Mouse (Mus musculus): ENCODE data around the gene Eef2k. TPM values are rescaled to one million over a fixed set of nuclear protein-coding genes. Genes with fewer than 3 reads are reported as not detected.
"Not testable (repeated sequence)": the region's sequence is repeated elsewhere in the genome, so short reads cannot be mapped to it uniquely, and the experiment has no call there.

Gene Eef2k
- total and polyA plus RNA-seq, 2 experiments from 2014 or later, result 31.1 to 42.0 TPM

DNA sequence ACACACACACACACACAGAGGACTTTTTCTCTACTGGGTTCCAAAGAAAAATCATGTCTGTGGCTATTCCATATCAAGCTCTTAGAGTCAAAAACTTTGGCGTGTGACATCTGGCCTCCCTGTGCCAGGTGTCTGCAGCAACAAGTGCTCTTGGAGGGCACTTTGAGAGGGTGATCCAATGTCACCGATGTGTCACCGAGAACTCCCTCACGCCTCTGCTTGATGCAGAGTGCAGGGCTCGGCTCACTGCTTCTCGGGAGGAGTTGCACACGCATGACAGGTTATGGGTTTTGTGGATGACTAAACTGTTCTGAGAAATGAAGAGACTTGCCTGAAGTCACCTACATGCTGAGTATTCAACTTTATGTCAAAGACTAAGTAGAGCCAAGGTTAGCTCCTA is 54.4 kb downstream of the Eef2k start:
- Histone ChIP-seq H3K4me3 (ENCODE audit: low read depth, low read length) (no peak overlapping the region), H3K27ac (ENCODE audit: low read depth, low read length) (no peak overlapping the region), H3K4me1 (ENCODE audit: insufficient read depth, low read length) (no peaks in the 10 kb centered on the region), H3K9ac (replicated peaks; ENCODE audit: low read length, poor library complexity, severe bottlenecking) (no peak overlapping the region), H3K27me3 (ENCODE audit: insufficient read depth, low read length) (no peaks in the 10 kb centered on the region), H3K36me3 (ENCODE audit: insufficient read depth, low read length) (peaks cover 27% of the 10 kb centered on the region), H3K9me3 (ENCODE audit: low read length) (no peaks in the 10 kb centered on the region), H3K4me2 (ENCODE audit: low read depth, low read length, poor library complexity, severe bottlenecking) (no peak overlapping the region)
- ATAC-seq (ENCODE audit: low FRiP score) (no peak), DNase-seq (ENCODE audit: low spot score) (no peak)
- WGBS, result 95% methylated on average over 7 of the region's 7 CpGs
- TF ChIP-seq CTCF (IDR thresholded peaks at IDR 0.05), result no peak

DNA sequence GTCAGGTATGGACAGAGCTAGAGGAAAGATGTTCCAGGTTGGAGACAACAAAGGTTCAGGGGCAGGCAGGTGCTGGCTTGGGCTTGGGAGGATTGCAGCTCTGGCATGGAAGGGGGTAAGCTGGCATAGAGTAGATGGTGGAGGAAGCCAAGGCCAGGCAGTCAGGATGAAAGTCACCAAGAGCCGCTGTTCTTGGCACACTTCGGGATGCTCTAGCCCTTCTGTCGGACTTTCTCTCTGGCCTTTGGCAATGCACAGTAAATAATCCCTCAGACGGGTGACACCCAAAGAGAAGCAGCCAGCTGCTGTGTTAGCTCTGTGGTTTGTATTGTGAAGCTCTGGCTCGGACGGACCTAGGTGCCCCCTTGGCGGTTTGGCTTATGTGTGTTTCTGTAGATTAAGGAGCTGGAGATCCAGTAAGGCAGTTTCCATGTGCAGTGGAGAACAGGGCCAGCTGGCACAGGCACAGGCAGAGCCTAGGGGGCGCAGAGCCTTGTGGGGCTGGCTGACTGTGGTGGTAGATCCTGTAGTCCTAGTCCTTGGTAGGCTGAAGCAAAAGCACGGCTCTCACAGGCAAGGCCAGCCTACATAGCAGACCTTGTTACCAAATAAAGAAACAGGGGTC is 55.2 kb downstream of the Eef2k start:
- WGBS, result 77% methylated on average over 9 of the region's 9 CpGs
- ATAC-seq (ENCODE audit: low FRiP score) (no peak), DNase-seq (ENCODE audit: low spot score) (peak; percentile 81)
- H3K27ac ChIP-seq (ENCODE audit: low read depth, low read length), result no peak overlapping the region
- H3K27me3 ChIP-seq (ENCODE audit: insufficient read depth, low read length), result no peaks in the 10 kb centered on the region
- H3K36me3 ChIP-seq (ENCODE audit: insufficient read depth, low read length), result peaks cover 26% of the 10 kb centered on the region
- no peak overlapping the region for H3K9ac ChIP-seq (replicated peaks; ENCODE audit: low read length, poor library complexity, severe bottlenecking)
- TF ChIP-seq CTCF (IDR thresholded peaks at IDR 0.05), result no peak
- no peaks in the 10 kb centered on the region for H3K9me3 ChIP-seq (ENCODE audit: low read length)
- no peak overlapping the region for H3K4me3 ChIP-seq (ENCODE audit: low read depth, low read length)
- H3K4me1 ChIP-seq (ENCODE audit: insufficient read depth, low read length), result no peaks in the 10 kb centered on the region
- H3K4me2 ChIP-seq (ENCODE audit: low read depth, low read length, poor library complexity, severe bottlenecking), result no peak overlapping the region

DNA sequence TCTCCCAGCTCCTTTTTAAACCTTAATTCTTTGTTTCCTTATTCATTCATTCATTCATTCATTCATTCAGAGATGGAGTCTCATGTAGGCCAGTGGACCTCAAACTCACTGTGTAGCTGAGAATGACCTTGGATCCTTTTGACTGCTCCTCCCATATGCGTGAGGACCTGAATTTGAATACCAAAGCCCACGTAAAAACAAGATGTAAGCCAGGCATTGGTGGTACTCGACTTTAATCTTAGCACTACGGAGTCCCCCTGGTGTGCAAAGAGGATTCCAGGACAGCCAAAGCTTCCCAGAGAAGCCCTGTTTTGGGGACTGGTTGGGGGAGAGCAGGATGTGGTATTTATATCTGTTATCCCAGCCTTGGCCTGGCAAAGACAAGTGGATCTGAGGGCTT is 57.6 kb downstream of the Eef2k start:
- 69% methylated on average over 4 of the region's 4 CpGs for WGBS
- Histone ChIP-seq H3K9ac (replicated peaks; ENCODE audit: low read length, poor library complexity, severe bottlenecking) (no peak overlapping the region), H3K36me3 (ENCODE audit: insufficient read depth, low read length) (peaks cover 38% of the 10 kb centered on the region)

DNA sequence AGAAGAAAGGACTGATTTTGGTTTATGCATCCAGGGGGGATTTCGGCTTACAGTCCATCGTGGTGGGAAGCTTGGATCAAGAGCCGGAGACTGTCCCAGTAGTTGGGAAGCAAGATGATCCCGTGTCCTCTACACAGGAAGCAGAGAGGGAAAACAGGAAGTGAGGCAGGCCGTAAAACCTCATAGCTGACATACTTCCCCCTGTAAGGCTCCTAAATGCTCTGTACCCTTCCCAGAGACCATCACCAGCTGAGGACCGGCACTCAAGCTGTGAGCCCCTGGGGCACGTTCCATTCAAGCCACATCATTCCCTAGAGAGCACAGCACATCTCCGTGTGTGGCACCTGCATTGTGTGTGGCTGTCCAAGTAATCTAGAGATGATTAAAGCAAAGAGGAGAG is 59.1 kb downstream of the Eef2k start:
- Histone ChIP-seq H3K27me3 (ENCODE audit: insufficient read depth, low read length) (no peaks in the 10 kb centered on the region), H3K4me3 (ENCODE audit: low read depth, low read length) (no peak overlapping the region), H3K36me3 (ENCODE audit: insufficient read depth, low read length) (peaks cover 31% of the 10 kb centered on the region), H3K4me2 (ENCODE audit: low read depth, low read length, poor library complexity, severe bottlenecking) (no peak overlapping the region), H3K9me3 (ENCODE audit: low read length) (no peaks in the 10 kb centered on the region), H3K27ac (ENCODE audit: low read depth, low read length) (no peak overlapping the region), H3K9ac (replicated peaks; ENCODE audit: low read length, poor library complexity, severe bottlenecking) (no peak overlapping the region), H3K4me1 (ENCODE audit: insufficient read depth, low read length) (no peaks in the 10 kb centered on the region)
- DNase-seq (ENCODE audit: low spot score), result no peak
- no peak for ATAC-seq (ENCODE audit: low FRiP score)
- 52% methylated on average over 8 of the region's 8 CpGs for WGBS
- TF ChIP-seq CTCF (IDR thresholded peaks at IDR 0.05), result no peak

More for the DNA sequence above, 57.6 kb downstream of the Eef2k start:
- Histone ChIP-seq H3K9me3 (ENCODE audit: low read length) (no peaks in the 10 kb centered on the region), H3K27me3 (ENCODE audit: insufficient read depth, low read length) (no peaks in the 10 kb centered on the region), H3K4me2 (ENCODE audit: low read depth, low read length, poor library complexity, severe bottlenecking) (no peak overlapping the region), H3K4me1 (ENCODE audit: insufficient read depth, low read length) (no peaks in the 10 kb centered on the region), H3K27ac (ENCODE audit: low read depth, low read length) (no peak overlapping the region), H3K4me3 (ENCODE audit: low read depth, low read length) (no peak overlapping the region)
- DNase-seq (ENCODE audit: low spot score) (no peak), ATAC-seq (ENCODE audit: low FRiP score) (no peak)
- TF ChIP-seq CTCF (IDR thresholded peaks at IDR 0.05), result no peak

DNA sequence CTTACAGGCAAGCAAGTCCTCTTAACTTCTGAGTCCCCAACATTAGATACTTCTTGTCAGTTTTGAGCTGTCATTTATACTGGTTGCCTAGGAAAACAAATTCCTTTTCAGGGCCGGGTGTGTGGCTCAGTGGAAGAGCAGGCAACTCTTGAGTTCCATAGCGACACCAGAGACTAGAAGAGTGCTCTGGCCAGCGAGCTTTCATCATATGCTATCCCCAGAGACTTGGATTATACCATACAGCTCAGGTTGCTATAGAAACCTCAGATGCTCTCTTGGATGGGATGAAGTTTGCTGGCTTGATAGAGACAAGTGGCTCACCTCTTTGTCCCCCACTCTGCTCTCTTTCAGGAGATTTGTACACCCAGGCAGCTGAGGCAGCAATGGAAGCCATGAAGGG is 60.3 kb downstream of the Eef2k start:
- Histone ChIP-seq H3K4me1 (ENCODE audit: insufficient read depth, low read length) (no peaks in the 10 kb centered on the region), H3K9ac (replicated peaks; ENCODE audit: low read length, poor library complexity, severe bottlenecking) (no peak overlapping the region), H3K27ac (ENCODE audit: low read depth, low read length) (no peak overlapping the region), H3K4me3 (ENCODE audit: low read depth, low read length) (no peak overlapping the region), H3K4me2 (ENCODE audit: low read depth, low read length, poor library complexity, severe bottlenecking) (no peak overlapping the region), H3K36me3 (ENCODE audit: insufficient read depth, low read length) (peaks cover 31% of the 10 kb centered on the region), H3K9me3 (ENCODE audit: low read length) (no peaks in the 10 kb centered on the region), H3K27me3 (ENCODE audit: insufficient read depth, low read length) (no peaks in the 10 kb centered on the region)
- peak; percentile 63 for DNase-seq (ENCODE audit: low spot score)
- 23% methylated on average over 3 of the region's 3 CpGs for WGBS
- TF ChIP-seq CTCF (IDR thresholded peaks at IDR 0.05), result no peak
- no peak for ATAC-seq (ENCODE audit: low FRiP score)

DNA sequence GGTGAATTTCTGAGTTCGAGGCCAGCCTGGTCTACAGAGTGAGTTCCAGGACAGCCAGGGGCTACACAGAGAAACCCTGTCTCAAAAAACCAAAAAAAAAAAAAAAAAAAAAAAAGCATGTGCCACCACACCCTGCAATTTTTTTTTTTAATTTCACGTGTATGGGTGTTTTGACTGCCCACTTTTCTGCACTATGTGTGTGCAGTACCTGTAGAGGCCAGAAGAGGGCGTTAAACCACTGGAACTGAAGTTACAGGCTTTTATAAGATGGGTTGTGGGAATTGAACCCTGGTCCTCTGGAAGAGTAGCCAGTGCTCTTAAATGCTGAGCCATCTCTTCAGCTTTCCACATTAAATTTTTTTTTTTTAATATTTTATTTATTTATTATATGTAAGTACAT is 67.5 kb downstream of the Eef2k start:
- not testable (repeated sequence) for H3K9me3 ChIP-seq (ENCODE audit: low read length); H3K4me3 ChIP-seq (ENCODE audit: low read depth, low read length); H3K27ac ChIP-seq (ENCODE audit: low read depth, low read length); H3K4me2 ChIP-seq (ENCODE audit: low read depth, low read length, poor library complexity, severe bottlenecking); H3K36me3 ChIP-seq (ENCODE audit: insufficient read depth, low read length); ATAC-seq (ENCODE audit: low FRiP score); DNase-seq (ENCODE audit: low spot score); H3K9ac ChIP-seq (replicated peaks; ENCODE audit: low read length, poor library complexity, severe bottlenecking); H3K4me1 ChIP-seq (ENCODE audit: insufficient read depth, low read length); H3K27me3 ChIP-seq (ENCODE audit: insufficient read depth, low read length)
- WGBS, result 72% methylated on average over 3 of the region's 3 CpGs
- TF ChIP-seq CTCF (IDR thresholded peaks at IDR 0.05), result peak; percentile 38

DNA sequence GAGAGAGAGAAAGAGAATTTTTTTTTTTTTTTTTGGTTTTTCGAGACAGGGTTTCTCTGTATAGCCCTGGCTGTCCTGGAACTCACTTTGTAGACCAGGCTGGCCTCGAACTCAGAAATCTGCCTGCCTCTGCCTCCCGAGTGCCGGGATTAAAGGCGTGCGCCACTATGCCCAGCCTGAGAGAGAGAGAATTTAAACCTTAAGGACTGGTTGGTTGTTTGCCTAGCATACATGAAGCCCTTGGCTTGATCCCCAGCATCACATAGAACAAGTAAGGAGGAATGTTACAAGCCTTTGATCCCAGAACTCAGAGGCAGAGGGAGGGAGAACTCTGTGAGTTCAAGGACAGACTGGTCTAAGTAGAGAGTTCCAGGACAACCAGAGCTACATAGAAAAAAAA is 68.6 kb downstream of the Eef2k start:
- DNase-seq (ENCODE audit: low spot score); H3K36me3 ChIP-seq (ENCODE audit: insufficient read depth, low read length); H3K4me3 ChIP-seq (ENCODE audit: low read depth, low read length); H3K4me1 ChIP-seq (ENCODE audit: insufficient read depth, low read length); H3K9ac ChIP-seq (replicated peaks; ENCODE audit: low read length, poor library complexity, severe bottlenecking); H3K27ac ChIP-seq (ENCODE audit: low read depth, low read length); H3K9me3 ChIP-seq (ENCODE audit: low read length); H3K27me3 ChIP-seq (ENCODE audit: insufficient read depth, low read length); H3K4me2 ChIP-seq (ENCODE audit: low read depth, low read length, poor library complexity, severe bottlenecking); ATAC-seq (ENCODE audit: low FRiP score): not testable (repeated sequence)
- 93% methylated on average over 6 of the region's 6 CpGs for WGBS
